Mouse (Mus musculus): ENCODE measurements around the gene Rex1bd. TPM values are rescaled to one million over a fixed set of nuclear protein-coding genes. Genes with fewer than 3 reads are reported as not detected.
"Not testable (repeated sequence)": the region's sequence is repeated elsewhere in the genome, so short reads cannot be mapped to it uniquely, and the experiment has no call there.

The Rex1bd gene
- polyA plus RNA-seq, 1 experiment, result 206 TPM

DNA sequence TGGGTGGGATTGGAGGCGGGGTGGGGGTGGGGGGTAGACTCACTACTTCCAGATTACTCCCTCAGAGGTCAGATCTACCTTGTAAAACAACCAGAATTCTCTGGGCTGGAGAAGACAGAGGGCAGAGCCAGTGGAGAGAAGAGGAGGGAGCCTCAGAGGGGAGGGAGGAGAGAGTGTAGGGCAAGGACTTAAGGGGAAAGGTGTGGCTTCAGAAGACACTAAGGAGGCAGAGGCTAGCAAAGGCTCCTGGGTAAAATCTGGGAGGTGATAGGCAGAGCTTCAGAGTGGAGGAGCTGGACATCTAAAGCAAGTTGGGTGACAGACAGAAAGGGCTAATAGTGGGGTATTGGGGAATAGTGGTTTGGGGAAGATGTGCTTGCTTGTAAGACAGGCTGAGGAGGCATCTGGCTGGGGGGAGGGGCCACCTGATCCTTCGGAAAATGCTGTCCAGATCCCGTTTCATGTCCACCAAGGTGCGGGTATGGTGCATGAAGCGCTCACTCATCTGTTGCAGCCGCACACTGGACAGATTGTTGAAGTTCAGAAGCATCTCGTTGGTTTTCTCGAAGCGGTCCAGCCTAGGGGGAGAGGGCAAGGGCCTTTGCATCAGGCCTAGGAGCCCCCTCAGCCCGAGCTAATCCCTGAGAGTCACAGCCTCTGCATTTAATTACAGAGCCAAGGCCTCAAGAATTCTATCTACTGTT is 11.5 kb upstream of the Rex1bd start:
- H3K4me3 ChIP-seq (ENCODE audit: insufficient read depth, low read length), result no peak overlapping the region
- TF ChIP-seq CTCF (IDR thresholded peaks at IDR 0.05; ENCODE audit: extremely low read depth, insufficient read depth, low read length) (no peak), POLR2A (IDR thresholded peaks at IDR 0.05; ENCODE audit: extremely low read depth, insufficient read depth, low read length) (no peak)
- no peak overlapping the region for H3K27ac ChIP-seq (ENCODE audit: insufficient read depth, low read length)
- H3K4me1 ChIP-seq (ENCODE audit: control insufficient read depth, insufficient read depth, low read length), result peaks cover 1% of the 10 kb centered on the region; the same call in 1 of the 2 replicates

DNA sequence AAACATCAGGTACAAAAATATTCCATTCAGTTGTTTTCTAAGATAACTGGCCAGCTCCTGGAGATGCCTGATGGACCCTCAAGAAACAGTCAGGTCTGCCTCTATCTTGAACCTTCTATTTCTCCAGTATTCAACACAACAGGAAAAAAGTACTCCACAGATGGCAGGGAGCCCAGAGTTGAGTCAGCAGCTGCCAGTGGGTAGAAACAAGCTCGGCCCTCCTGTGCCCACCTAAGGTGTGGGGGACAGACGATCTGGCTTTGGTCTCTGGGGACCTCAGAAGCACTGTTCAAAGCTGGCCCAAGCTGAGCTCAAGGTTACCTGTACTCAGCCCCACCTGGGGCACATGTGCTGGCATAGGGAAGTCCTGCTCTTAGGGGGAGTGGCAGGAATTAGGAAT is 6.9 kb upstream of the Rex1bd start:
- TF ChIP-seq CTCF (IDR thresholded peaks at IDR 0.05; ENCODE audit: extremely low read depth, insufficient read depth, low read length) (no peak), POLR2A (IDR thresholded peaks at IDR 0.05; ENCODE audit: extremely low read depth, insufficient read depth, low read length) (no peak)
- Histone ChIP-seq H3K27ac (ENCODE audit: insufficient read depth, low read length) (no peak overlapping the region), H3K4me1 (ENCODE audit: control insufficient read depth, insufficient read depth, low read length) (peaks cover 6% of the 10 kb centered on the region), H3K4me3 (ENCODE audit: insufficient read depth, low read length) (no peak overlapping the region)

DNA sequence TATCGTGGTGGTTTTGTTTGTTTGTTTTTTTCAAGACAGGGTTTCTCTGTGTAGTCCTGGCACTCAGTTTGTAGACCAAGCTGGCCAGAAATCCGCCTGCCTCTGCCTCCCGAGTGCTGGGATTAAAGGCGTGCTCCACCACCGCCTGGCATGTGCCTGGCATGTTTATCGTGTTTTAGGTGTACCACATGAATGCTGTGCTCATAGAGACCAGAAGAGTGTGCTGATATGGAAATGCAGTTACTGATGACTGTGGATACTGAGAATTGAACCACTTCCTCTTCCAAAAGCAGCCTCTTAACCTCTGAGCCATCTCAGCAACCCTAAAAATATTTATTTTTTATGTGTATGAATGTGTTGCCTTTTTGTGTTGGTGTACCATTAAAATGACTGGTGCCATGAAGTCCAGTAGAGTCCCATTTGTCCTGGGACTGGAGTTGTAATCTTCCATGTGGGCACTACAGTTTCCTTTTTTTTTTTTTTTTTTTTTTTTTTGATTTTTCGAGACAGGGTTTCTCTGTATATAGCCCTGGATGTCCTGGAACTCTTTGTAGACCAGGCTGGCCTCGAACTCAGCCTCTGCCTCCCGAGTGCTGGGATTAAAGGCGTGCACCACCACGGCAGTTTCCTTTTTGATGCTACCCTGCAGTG is 5.8 kb upstream of the Rex1bd start:
- Histone ChIP-seq H3K27ac (ENCODE audit: insufficient read depth, low read length) (no peak overlapping the region), H3K4me1 (ENCODE audit: control insufficient read depth, insufficient read depth, low read length) (peaks cover 6% of the 10 kb centered on the region), H3K4me3 (ENCODE audit: insufficient read depth, low read length) (no peak overlapping the region)
- TF ChIP-seq POLR2A (IDR thresholded peaks at IDR 0.05; ENCODE audit: extremely low read depth, insufficient read depth, low read length), result no peak
- TF ChIP-seq CTCF (IDR thresholded peaks at IDR 0.05; ENCODE audit: extremely low read depth, insufficient read depth, low read length), result no peak

DNA sequence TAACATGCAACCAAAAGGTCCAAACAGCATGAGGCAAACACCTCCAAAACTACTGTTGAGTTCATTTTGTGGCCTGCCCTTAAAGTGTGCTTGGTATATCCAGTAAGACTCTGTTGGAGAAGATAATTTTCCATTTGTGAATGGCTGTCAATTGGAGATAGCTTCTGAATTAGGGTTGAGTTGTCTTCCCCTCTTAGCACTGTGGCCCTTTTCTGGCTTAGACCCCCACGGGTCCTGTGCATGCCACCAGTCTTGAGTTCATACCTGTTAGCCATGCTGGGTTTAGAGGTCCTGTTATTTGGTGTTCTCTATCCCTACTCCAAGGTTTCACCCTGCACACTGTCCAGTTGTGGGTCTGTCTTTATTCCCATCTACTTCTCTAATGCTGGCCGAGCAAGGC is 5.2 kb upstream of the Rex1bd start:
- Histone ChIP-seq H3K4me3 (ENCODE audit: insufficient read depth, low read length) (no peak overlapping the region), H3K4me1 (ENCODE audit: control insufficient read depth, insufficient read depth, low read length) (peaks cover 6% of the 10 kb centered on the region), H3K27ac (ENCODE audit: insufficient read depth, low read length) (no peak overlapping the region)
- TF ChIP-seq POLR2A (IDR thresholded peaks at IDR 0.05; ENCODE audit: extremely low read depth, insufficient read depth, low read length) (no peak), CTCF (IDR thresholded peaks at IDR 0.05; ENCODE audit: extremely low read depth, insufficient read depth, low read length) (no peak)

DNA sequence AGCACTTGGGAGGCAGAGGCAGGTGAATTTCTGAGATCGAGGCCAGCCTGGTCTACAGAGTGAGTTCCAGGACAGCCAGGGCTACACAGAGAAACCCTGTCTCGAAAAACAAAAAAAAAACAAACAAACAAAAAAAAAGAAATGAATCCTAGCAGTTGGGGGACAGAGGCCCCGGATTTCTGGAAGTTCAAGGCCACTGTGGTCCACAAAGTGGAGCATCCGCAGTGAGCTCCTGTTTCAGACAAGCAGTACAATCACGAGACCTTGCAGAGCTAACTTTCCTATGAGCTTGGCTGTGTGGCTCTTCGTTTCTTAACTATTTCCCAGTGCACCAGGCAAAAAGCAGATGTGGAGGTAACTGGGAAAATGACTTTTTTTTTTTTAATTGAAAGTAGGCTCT is 4.6 kb upstream of the Rex1bd start:
- not testable (repeated sequence) for H3K4me1 ChIP-seq (ENCODE audit: control insufficient read depth, insufficient read depth, low read length); H3K27ac ChIP-seq (ENCODE audit: insufficient read depth, low read length)
- H3K4me3 ChIP-seq (ENCODE audit: insufficient read depth, low read length), result peak overlapping the region; percentile 58; the same call in 1 of the 2 replicates

DNA sequence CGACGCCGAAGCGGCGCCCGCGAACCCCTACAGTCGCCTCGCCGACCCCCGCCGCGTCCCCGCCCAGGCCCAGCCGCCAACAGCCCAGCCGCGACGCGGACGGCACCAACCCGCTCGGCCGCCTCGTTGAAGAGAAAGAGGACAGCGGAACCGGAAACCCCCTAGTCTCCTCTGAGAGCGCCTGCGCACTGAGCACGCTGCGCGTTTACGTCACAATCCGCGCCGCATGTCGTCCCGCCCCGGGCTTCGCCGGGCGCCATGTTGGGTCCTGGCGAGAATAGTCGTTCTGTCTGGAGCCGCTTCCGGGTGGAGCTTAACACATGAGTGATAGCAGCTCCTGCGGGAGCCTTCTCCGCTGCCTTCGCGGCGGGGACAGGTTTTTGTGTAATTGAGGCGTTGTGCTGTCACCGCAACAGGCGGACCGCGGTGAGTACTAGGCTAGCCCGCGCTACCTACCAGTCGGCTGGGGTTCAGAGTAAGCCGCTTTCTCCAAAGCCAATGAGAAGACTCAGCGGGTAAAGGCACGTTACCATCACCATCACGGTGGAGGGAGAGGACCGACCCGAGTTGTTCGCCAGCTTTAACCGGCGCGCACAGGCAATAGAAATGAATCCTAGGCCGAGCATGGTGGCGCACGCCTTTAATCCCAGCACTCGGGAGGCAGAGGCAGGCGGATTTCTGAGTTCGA is 3.8 kb upstream of the Rex1bd start, which contains the start of gene Uba52:
Gene Uba52, minus strand, starts transcription at position 574 of the 688 bp plus-strand sequence.
- Histone ChIP-seq H3K4me1 (ENCODE audit: control insufficient read depth, insufficient read depth, low read length) (peaks cover 6% of the 10 kb centered on the region), H3K27ac (ENCODE audit: insufficient read depth, low read length) (peak within 1 kb of the TSS; percentile 79), H3K4me3 (ENCODE audit: insufficient read depth, low read length) (peak within 1 kb of the TSS; percentile 58)
- TF ChIP-seq CTCF (IDR thresholded peaks at IDR 0.05; ENCODE audit: extremely low read depth, insufficient read depth, low read length), result no peak
- peak; percentile 84 for TF ChIP-seq POLR2A (IDR thresholded peaks at IDR 0.05; ENCODE audit: extremely low read depth, insufficient read depth, low read length)

DNA sequence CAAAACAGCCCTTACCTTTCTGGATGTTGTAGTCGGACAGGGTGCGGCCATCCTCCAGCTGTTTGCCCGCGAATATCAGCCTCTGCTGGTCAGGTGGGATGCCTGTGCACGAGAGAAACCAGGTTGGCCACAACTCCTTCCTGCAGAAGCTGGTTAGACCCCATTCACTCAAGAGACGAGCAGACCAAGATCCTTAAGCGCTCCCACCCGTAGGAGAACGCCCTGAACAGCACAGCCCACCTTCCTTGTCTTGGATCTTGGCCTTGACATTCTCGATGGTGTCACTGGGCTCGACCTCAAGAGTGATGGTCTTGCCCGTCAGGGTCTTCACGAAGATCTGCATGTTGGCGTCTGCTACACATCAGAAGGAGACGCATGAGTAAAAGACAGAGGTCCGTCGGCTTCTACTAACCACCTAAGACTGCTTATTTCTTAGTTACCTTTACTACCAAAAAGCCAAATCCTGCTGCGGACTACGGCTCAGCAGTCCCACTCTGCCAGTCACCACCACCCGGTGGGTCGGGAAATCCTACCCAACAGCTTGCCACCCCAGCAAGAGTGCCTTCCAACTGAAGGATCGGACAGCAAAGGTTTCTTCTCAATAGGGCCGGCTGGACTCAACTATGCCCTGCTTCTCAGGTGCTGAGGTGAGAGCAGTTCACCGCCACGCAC is 2.9 kb upstream of the Rex1bd start:
- TF ChIP-seq POLR2A (IDR thresholded peaks at IDR 0.05; ENCODE audit: extremely low read depth, insufficient read depth, low read length) (no peak), CTCF (IDR thresholded peaks at IDR 0.05; ENCODE audit: extremely low read depth, insufficient read depth, low read length) (no peak)
- no peak overlapping the region for H3K27ac ChIP-seq (ENCODE audit: insufficient read depth, low read length)

DNA sequence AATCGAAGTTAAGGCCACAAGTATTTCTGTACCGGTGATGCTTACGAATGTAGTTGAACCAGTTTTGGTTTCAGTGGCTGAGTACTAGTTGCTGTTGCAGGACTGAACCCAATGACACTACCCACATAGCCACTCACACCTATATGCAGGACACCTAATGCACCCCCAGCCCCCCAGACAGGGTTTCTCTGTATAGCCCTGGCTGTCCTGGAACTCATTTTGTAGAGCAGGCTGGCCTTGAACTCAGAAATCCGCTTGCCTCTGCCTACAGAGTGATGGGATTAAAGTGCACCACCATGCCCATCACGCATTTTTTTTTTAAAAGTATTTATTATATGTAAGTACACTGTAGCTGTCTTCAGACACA is 458 bp upstream of the Rex1bd start:
- TF ChIP-seq POLR2A (IDR thresholded peaks at IDR 0.05; ENCODE audit: extremely low read depth, insufficient read depth, low read length) (no peak), CTCF (IDR thresholded peaks at IDR 0.05; ENCODE audit: extremely low read depth, insufficient read depth, low read length) (no peak)
- H3K4me1 ChIP-seq (ENCODE audit: control insufficient read depth, insufficient read depth, low read length), result peaks cover 6% of the 10 kb centered on the region
- no peak overlapping the region; the same call in 1 of the 2 replicates for H3K4me3 ChIP-seq (ENCODE audit: insufficient read depth, low read length)
- no peak overlapping the region for H3K27ac ChIP-seq (ENCODE audit: insufficient read depth, low read length)

More for the DNA sequence above, 2.9 kb upstream of the Rex1bd start:
- Histone ChIP-seq H3K4me3 (ENCODE audit: insufficient read depth, low read length) (peak overlapping the region; percentile 58), H3K4me1 (ENCODE audit: control insufficient read depth, insufficient read depth, low read length) (peaks cover 6% of the 10 kb centered on the region)

DNA sequence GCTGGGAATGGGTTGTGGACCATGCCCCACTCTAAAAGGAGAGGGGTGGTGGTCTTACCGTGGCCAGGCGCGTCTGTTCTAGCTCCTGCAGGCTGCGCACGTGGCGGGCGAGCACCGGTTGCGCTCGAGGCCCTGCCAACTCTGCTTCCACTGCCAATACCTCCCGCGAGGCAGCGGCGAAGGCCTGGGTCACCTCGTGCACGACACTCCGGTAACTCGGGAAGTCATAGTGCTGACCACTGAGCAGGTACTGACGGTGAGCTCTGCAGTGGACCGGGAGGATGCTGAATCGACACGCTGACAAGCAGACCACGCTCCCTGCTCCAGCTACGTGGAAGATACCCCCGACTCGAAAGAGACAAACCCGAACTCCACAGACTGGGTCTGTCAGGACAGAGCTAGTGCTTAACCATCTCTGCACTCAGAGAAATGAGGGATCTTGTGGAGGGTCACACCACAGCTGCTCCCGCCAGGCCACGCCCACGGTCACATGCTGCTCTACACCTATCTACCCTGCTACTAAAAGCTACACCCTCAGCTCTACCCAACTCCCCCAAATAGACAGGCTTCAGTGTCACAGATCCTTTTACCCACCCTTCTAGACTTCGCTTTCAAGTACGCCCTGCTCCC is 739 bp downstream of the Rex1bd start:
- Histone ChIP-seq H3K4me1 (ENCODE audit: control insufficient read depth, insufficient read depth, low read length) (peaks cover 6% of the 10 kb centered on the region), H3K4me3 (ENCODE audit: insufficient read depth, low read length) (peak overlapping the region; percentile 78), H3K27ac (ENCODE audit: insufficient read depth, low read length) (no peak overlapping the region)
- no peak for TF ChIP-seq POLR2A (IDR thresholded peaks at IDR 0.05; ENCODE audit: extremely low read depth, insufficient read depth, low read length)
- no peak for TF ChIP-seq CTCF (IDR thresholded peaks at IDR 0.05; ENCODE audit: extremely low read depth, insufficient read depth, low read length)
